Mouse (Mus musculus) embryo, embryonic 10 days (tissue): ENCODE measurements around the gene Tgfbr2.

Experiments used
- DNase-seq: peaks from one replicate; pipeline ENCODE4 v3.0.0-alpha.2; 2015; ENCODE audit warnings: low spot score

Gene Tgfbr2

DNA sequence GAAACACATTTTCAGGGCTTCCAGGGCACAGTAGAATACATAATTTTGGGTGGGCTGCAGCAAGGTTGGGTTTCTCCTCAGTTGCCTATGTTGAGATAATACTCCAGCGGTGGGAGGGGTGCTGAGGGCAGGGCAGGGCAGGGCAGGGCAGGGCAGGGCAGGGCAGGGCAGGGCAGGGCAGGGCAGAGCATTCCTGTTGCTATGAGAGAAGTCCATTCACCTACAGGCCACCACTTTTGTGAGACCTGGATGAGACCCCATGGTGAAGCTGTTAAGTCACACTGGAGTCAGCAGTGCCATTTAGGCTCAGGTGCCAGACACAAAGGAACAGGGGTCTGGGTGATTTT, 18.3 kb upstream of the Tgfbr2 start:
- DNase-seq: no peak

- no peak for DNase-seq
Measured at GRCm38 (mm10) chr9:116192826-116193534, 17.8 kb upstream of the Tgfbr2 start.

DNA sequence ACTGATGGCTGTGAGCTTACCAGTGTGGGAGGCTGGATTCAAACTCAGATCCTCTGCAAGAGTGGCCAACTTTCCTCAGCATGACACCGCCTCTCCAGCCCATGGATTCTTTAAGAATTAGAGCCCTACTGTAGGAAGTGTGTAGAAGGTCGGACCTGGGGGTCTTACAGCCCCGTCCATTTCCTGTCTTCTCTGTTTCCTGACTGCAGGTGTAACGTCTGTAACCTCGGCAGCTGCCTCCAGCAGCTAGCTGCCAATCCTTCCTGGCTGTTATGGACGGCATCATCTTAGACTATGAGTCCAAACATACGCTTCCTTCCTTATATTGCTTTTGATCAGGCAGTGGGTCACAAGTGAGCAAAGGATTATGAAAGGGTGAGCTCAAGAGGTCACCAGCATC, 17.1 kb upstream of the Tgfbr2 start:
- DNase-seq: no peak

DNA sequence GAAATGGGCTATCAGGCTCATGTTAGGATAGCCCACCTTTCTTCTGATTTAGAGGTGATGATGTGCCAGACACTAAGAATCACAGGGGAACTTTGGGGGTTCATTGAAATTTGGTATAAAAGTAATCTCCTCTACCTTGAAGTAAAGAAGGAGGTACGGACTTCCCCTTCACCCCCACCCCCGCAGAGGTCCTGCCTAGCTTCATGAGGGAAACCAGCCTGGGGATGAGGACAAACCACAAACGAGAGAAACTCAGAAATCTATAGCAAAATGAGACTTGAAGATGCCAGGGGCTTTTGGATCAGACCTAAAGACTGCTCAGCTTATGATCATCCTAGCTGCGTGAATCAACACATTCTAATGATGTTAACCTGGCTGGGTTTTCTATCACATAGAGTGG, 14.7 kb upstream of the Tgfbr2 start:
- no peak for DNase-seq

DNA sequence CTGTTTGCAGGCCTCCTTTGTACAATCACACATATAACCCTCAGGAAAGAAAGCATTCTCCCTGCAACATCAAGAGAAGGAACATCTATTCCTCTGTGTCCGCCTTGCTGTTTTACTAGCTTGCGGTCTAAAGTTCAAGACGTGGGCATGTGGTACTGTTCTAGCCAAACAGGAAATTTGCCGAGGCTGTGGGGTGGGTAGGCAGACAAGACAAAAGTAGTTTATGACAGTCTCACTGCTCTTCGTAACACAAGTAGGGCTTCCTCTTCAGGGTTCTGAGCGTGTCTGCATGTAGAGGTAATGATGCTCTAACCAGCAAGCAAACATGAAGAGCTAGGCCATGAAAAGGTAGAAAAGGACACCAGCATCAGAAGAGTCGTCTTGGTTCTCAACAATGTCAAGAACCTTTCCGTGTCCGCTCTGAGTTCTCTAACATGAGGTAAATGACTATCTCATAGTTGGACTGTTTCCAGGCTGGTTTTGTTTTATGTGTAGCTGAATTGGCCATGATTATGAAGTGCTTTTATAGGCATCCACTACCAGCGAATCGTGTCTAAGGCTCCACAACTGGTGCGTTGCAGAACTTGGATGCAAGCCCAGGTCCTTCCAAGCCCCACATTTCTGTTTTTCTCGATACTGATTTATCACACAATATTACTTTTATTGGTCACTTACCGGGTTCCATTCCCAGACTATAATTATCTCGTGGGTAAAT, 13.9 kb upstream of the Tgfbr2 start:
- no peak for DNase-seq

- DNase-seq: no peak
Measured at GRCm38 (mm10) chr9:116187181-116187731, 12.1 kb upstream of the Tgfbr2 start.

DNA sequence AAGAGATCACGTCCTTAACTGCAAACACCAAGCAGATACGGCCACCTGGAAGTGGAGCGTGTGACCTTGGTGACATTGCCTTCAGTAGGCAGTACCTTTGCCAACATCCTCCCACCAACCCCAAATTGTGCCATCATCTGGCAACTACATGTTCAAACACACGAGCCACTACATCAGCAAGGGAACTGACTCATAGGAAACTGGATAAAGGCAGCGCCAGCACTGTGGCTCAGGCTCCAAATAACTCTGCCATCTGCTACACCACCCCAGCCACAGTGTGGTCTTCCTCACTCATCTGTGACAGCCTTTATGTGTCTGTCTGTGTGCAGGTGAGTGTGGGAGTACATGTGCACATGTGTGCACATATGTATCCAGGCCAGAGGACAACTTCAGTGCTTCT, 9.7 kb upstream of the Tgfbr2 start:
- DNase-seq: no peak

DNA sequence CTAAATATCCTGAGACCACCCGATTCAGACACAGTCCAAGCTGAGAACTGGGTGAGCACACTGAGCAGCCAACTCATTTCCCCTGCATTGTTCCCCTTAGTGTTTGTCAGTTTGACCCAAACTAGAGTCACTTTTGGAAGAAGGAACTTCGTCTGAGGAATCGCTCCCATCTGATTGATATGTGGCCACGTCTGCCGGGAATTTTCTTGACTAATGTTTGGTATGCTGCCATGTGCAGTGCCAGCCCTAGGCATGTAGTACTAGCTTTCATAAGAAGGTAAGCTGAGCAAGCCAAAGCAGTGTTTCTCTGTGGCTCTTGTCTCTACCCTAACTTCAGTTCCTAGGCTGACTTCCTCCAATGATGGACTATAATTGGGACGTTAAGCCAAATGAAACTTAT, 7.9 kb upstream of the Tgfbr2 start:
- DNase-seq: no peak

GRCm38 (mm10) chr9:116181608-116182007, 6.4 kb upstream of the Tgfbr2 start:
- no peak for DNase-seq

DNA sequence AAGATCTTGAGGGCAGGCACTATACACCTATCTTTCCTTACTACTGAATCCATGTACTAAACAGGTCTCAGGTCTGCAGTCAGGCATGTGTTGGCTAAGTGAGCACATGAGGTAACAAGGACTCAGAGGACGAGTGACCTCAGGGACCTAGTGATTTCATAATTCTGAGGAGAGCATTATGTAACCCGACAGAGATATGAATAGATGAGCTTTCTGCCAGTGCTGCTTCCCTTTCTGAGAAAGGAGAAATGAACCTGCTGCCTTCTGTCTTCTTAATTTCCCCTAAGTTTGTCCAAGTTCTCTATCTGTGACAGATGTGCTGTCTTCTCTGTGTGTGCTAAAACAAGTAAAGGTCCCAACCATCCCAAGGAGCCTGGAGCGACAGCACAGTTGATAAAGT, 3.0 kb upstream of the Tgfbr2 start:
- no peak for DNase-seq

GRCm38 (mm10) chr9:116177108-116177507, 1.9 kb upstream of the Tgfbr2 start:
- DNase-seq: no peak

GRCm38 (mm10) chr9:116175488-116176115, 442 bp upstream of the Tgfbr2 start:
- peak; percentile 14 for DNase-seq

DNA sequence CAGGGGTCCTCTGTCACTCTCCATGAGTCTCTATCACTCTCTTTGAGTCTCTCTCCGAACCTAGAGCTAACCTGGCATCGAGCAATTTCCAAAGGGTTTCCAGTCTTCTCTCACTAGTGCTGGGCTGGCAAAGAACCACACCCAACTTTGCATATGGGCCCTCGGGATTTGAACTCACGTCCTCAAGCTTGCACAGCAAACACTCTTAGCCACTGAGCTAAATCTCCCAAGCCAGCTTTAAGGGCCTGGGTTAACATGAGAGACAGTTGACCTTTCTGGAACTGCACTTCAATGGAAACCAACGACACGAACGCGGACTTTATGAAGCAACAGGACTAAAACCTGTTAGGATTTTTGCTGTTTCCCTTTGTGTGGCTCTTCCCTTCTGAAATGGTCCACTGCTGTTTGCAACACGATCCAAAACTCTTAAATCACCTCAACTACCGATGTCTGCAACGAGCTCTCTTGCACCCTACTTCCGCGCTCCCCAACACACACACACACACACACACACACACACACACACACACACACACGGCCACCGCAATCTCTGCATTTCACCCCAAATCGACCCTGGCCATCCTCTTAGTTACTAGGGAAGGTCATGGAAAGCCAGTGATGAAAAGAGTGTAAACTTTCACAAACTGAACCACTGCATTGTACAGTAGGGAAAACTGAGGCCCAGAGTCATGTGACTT, 1.5 kb downstream of the Tgfbr2 start:
- DNase-seq: no peak

DNA sequence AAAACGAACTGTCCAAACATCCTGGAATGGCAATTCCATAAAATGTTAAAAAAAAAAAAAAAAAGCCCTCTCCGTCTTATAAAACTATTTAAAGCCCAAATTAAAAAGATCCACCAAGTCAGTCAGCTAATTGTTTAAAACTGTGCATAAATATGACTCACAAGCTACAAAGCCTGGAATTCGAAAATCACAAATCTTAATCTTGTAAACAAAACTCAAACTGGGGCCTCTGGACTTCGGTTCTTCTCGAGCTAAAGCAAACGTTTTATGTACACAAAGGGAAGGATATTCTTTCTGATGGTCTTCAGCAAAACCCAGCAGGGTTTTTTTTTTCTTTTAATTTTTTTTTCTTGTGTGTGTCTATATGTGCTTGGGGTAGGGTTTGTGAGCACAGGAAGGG, 2.1 kb downstream of the Tgfbr2 start:
- no peak for DNase-seq

DNA sequence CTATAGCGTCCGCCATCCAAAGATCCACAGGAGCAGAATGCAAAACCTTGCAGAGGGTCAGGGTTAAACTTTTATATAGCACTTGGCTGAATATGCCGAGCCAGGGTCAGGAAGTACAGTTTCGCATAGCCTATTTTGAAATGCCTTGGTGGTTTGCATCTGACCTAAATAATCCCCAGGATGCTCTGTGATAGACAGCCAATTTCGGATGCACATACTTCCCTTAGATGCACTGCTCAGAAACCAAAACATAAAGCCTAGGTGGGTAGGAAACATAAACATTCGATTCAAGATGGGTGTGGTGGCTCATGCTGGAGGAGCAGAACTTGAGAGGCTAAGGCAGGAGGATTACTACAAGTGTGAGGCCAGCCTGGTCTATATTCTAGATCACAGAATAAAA, 6.1 kb downstream of the Tgfbr2 start:
- DNase-seq: no peak

GRCm38 (mm10) chr9:116167304-116167880, 7.8 kb downstream of the Tgfbr2 start:
- no peak for DNase-seq

- no peak for DNase-seq
Measured at GRCm38 (mm10) chr9:116166363-116166762, 8.8 kb downstream of the Tgfbr2 start.

- DNase-seq: no peak
Measured at GRCm38 (mm10) chr9:116163883-116164282, 11.3 kb downstream of the Tgfbr2 start.

- no peak for DNase-seq
Measured at GRCm38 (mm10) chr9:116162866-116163374, 12.2 kb downstream of the Tgfbr2 start.

GRCm38 (mm10) chr9:116160860-116161259, 14.3 kb downstream of the Tgfbr2 start:
- no peak for DNase-seq

DNA sequence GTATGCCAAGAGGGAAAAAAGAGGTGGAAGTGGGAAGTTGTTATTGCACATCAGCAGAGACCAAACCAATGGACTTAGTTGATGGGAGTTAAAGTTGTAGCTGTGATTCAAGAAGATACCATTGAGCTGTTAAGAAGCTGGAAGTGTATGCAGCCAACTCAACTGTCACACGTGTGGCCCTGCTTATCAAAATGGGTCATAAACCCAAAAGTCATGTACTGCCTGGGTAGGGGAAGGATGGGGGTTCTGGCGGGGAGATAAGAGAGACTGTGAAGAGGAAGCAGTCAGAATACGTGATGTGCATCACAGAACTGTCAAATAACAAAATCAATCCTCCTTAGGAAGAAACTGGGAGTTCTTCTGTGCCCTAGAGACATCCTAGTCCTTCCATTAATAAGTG, 15.1 kb downstream of the Tgfbr2 start:
- no peak for DNase-seq

GRCm38 (mm10) chr9:116156501-116156900, 18.7 kb downstream of the Tgfbr2 start:
- DNase-seq: no peak
